Mouse (Mus musculus) layer of hippocampus, adult 18-20 months (tissue): ENCODE results near the gene Lexm. TPM values are rescaled to one million over a fixed set of nuclear protein-coding genes. Genes with fewer than 3 reads are reported as not detected.

Experiments used
- DNase-seq, 2 experiments: peaks; one replicate each; pipeline ENCODE4 v3.0.0; 2022; ENCODE audit warnings: low spot score in 2 of 2
- long read RNA-seq: library from polyadenylated mRNA; stranded (forward); transcript quantifications from one replicate; pipeline ENCODE4 v2.0.0, GENCODE M21; 2021
- total RNA-seq, 2 experiments: library from RNA; stranded (reverse); gene quantifications; 2 replicates each; pipeline ENCODE4 v1.2.3; 2021

Lexm gene
- not detected for total RNA-seq
- long read RNA-seq = 0 reads

GRCm38 (mm10) chr4:106617056-106617455, at the start of gene Lexm:
Lexm (minus strand) TSS chr4:106617241.
- peak in 1 of 2 experiments; percentile 54 for DNase-seq

DNA sequence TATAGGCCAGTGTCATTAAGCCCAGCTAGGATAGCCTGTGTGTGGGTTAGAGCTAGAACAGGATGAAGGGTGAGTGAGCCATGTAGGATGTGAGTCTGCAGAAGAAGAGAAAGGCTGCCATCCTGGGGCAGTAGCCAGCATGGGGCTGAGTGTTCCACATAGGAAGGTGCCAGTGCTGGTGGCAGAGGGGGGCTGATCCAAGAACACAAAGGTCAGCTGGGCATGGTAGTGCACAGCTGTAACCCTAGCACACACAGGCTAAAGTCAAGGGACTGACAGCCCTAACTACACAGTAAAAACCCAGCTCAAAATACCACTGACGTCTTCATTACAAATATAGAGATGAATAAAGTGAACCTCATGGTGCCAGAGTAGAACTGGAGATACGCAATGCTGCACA, 49.5 kb upstream of the Lexm start:
- DNase-seq = no peak

DNA sequence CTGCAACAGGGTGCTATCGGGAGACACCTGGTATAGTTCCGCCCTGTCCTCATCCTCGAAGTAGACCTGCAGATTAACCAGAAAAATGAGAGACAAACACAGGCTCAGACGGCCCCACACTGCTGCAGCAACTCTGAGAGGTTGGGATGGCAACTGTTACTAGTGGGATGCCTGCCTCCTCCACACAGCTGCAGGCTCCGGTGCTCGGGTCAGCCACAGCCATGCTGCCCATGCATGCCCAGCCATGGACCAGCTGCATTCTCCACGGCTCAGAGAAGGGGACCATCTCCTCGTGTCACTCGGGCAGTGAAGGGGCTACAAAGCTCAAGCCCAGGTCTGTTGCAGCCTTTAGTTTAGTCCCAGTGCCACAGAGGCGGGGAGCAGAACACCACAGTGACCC, 48.6 kb upstream of the Lexm start:
- no peak for DNase-seq

DNA sequence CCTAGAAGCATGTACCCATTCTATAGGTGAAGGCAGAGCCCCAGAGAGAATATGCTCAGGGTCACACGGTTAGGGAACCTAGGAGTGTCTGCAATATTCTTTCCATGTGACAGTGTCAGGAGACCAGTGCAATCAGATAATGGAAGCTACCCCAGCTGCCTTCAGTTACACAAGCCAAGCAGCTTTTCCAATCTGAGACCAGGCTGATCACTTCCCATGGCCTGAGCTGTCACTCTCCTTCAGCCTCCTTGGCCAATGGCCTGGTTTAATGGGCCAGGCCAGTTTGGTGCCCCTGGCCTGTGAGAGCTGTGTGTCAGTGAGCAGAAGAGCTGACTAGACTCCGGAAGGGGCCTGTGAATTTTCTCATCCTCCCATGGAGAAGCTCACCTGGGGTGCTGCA, 48.2 kb upstream of the Lexm start:
- DNase-seq = no peak

- no peak for DNase-seq
These were observed 47.7 kb upstream of the Lexm start for GRCm38 (mm10) chr4:106664697-106665096.

DNA sequence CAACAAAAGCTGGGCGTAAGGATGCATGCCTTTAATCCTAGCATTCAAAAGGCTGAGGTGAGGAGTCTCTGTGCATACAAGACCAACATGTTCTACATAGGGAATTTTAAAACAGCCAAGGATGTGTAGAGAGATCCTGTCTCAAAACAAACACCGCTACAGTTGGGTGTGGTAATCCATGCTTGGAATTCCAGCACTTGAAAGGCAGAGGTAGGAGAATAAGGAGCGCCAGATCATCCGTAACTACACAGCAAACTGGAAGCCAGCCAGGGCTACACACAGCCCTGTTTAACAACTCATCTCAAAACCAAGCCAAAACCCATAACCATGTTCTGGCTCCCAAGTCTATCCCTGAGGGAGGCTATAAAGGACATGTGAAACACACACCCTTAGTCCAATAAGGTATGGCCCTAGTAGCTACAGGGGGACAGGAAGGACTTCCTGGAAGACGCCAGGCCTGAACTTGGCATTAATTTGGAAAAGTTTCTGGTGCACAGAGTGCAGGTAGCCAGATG, 47.0 kb upstream of the Lexm start:
- DNase-seq = no peak

DNA sequence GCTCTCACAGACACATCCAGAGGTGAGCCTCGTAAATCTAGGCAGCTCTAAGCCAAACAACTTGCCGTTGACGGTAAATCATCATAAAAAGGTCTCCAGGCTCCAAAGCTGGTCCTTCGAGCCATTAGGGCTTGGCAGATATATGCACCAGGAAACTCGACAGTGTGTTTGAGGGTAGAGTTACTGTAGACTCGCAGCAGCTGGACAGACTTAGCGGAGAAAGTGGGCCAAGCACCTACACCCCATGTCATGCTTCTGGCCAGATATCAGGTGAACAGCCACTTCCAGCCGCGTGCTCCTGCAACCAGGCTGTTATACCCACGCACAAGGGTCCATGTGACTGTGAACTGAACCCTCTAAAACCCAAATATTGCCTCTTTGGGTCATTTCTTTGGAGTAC, 38.6 kb upstream of the Lexm start:
- no peak for DNase-seq

DNA sequence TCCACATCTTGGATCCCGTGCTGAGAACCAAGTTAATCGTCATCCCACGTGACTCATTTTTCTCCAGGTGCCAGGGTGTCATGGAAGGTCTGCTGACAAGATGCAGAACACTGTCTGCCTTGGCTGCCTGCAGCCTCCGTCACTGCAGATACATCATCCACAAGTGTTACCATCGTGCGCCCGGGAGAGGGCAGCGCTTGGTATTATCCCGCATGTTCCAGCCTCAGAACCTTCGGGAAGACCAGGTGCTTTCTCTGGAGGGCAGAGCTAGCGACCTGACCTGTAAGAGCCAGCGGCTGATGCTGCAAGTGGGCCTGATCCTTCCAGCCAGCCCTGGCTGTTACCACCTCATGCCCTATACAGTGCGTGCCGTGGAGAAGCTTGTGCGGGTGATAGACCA, 36.0 kb upstream of the Lexm start:
- no peak for DNase-seq

DNA sequence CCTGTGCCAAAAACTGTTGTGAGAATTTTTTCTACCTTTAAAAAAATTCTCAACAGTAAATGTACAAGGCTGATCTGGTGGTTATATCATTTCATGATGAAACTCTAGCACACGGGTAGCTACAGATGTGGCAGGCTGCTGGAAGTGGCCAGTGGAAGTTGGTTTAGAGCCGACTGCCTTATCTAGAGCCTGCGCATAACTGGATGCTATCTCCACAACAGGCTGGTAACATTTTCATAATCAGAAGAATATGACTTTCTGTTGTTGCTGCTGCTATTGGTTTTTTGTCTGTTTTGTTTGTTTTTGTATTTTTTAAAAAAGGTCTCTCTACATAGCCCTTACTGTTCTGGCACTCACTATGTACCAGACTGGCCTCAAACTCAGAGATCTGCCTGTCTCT, 35.5 kb upstream of the Lexm start:
- no peak for DNase-seq

- DNase-seq = peak; percentile 96 to 98
These were observed 33.9 kb upstream of the Lexm start, which contains the start of gene Pars2 for GRCm38 (mm10) chr4:106650833-106651527. Pars2 (plus strand) TSS chr4:106651069.

GRCm38 (mm10) chr4:106647137-106647536, 30.1 kb upstream of the Lexm start:
- no peak for DNase-seq

GRCm38 (mm10) chr4:106645797-106646196, 28.8 kb upstream of the Lexm start:
- no peak for DNase-seq

- DNase-seq = no peak
These were observed 27.2 kb upstream of the Lexm start for GRCm38 (mm10) chr4:106644218-106644610.

DNA sequence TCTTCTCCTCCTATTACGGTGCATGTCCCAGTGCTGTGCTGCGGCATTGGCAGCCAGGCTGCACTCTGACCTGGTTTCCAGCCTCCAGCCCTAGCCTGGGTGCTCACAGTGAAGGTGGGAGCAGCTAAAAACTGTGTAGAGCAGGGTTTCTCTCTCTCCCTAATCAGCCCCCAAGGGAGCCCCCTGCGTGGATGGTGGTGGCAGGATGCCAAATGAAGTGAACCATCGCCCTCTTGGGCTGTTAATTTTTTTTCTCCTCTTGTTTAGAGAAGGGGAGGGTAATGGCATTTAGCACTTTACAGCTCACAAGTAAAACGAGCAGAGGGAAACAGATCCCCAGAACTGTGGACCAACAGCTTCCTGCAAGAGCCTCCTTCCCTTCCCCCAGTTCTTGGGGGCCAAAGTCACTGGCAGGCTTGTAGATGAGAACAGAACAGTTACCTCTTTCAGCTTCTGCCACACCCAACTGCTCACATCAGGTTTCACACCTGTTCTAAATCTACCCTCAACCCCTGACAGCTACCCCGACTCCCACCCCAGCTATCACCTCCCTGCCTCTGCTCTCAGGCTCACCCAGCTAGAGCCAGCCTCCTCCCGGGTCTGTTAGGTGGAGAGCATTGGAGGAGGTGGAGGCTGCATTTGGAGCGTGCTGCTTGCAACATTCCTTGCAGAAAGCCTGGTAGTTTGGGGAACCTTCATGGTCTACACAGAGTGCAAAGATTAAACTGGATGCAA, 26.6 kb upstream of the Lexm start:
- no peak for DNase-seq

DNA sequence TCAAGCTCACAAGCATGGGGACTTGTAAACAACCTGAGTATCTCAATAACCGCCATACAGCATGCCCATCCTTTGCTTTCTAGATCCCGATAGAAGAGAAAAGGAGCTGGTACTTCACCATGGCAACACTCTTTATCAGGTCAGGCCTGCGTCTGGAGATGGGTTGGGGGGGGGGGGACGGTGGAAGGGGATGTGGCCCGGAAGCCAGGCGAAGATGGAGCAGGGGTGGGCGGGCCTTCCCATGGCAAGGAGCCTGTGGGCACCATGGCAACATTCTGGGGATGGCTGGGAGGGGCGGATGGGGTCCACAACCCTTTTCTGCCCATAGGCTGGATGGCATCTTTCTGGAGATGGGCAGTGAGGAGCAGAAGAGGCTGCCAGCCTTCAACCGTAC, 17.0 kb upstream of the Lexm start:
- no peak for DNase-seq

- DNase-seq = peak in 1 of 2 experiments; percentile 51
These were observed 16.4 kb upstream of the Lexm start for GRCm38 (mm10) chr4:106633281-106634085.

- no peak for DNase-seq
These were observed 15.3 kb upstream of the Lexm start for GRCm38 (mm10) chr4:106632313-106632712.

- peak; percentile 91 to 97 for DNase-seq
These were observed 13.5 kb upstream of the Lexm start for GRCm38 (mm10) chr4:106630333-106631220.

GRCm38 (mm10) chr4:106629374-106629773, 12.3 kb upstream of the Lexm start:
- no peak for DNase-seq

DNA sequence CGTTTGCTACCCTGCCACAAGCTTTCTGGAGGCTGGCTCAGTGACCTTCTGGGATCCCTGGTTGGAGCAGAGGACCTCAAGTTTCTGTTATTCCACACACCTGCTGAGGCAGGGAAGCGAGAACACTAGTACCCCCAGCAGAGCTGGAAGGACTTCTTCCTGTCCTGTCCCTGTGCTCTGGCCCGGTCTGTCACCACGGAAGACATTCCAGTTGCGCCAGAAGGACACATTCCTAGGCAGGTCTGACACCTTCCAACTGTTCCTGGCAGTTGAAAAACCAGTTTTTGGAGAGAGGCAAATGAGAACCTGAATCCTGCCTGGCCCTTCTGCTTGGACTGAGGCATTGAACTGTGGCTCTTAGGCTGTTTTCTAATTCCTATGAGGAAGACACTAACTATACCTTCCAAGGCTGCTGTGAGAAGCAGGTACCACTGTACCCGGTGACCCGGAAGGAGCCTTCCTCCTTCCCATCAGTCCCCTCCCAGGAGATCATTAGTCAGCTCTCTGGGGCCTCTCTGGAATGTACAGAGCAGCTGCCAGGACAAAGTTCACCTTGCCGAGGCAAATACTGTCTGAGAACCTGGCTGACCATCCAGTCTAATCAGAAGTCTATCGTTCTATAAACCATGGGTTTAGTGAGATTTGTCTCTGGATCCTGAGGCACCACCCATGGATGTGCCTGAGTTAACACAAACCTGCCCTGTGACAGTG, 11.8 kb upstream of the Lexm start:
- DNase-seq = no peak
